Mouse (Mus musculus) liver, embryonic 13.5 days (tissue): ENCODE results near the gene Lemd2. TPM values are rescaled to one million over a fixed set of nuclear protein-coding genes. Genes with fewer than 3 reads are reported as not detected.

Experiments
- ATAC-seq: fragments of 200-750 bp; cut with Nextera tagmentation; 2 replicates; pipeline ENCODE4 v1.8.0; 2017; ENCODE audit warnings: low read depth, mild to moderate bottlenecking, moderate number of reproducible peaks, moderate library complexity
- DNase-seq: peaks from one replicate; pipeline ENCODE4 v3.0.0; 2022
- H3K27ac ChIP-seq: fragments of 300-500 bp; sonication (generic); 2 replicates; pipeline ENCODE4 v1.5.1; 2015; ENCODE audit warnings: moderate library complexity, mild to moderate bottlenecking, inconsistent platforms
- H3K27me3 ChIP-seq: fragments of 300-500 bp; sonication (generic); 2 replicates; pipeline ENCODE4 v1.6.1; 2015; ENCODE audit warnings: mild to moderate bottlenecking, inconsistent platforms
- H3K36me3 ChIP-seq: fragments of 300-500 bp; sonication (generic); 2 replicates; pipeline ENCODE4 v1.6.1; 2015; ENCODE audit warnings: mild to moderate bottlenecking, inconsistent platforms
- H3K4me1 ChIP-seq: fragments of 300-500 bp; sonication (generic); replicated peaks from 2 replicates; pipeline ENCODE4 v1.6.1; 2015; ENCODE audit warnings: inconsistent platforms
- H3K4me2 ChIP-seq: fragments of 300-500 bp; sonication (generic); 2 replicates; pipeline ENCODE4 v1.6.1; 2015; ENCODE audit warnings: inconsistent platforms, mild to moderate bottlenecking, moderate library complexity
- H3K4me3 ChIP-seq: fragments of 300-500 bp; sonication (generic); replicated peaks from 2 replicates; pipeline ENCODE4 v1.5.1; 2015; ENCODE audit warnings: mild to moderate bottlenecking, inconsistent platforms
- H3K9ac ChIP-seq: fragments of 300-500 bp; sonication (generic); 2 replicates; pipeline ENCODE4 v1.6.1; 2015; ENCODE audit warnings: mild to moderate bottlenecking, inconsistent platforms
- H3K9me3 ChIP-seq: fragments of 300-500 bp; sonication (generic); replicated peaks from 2 replicates; pipeline ENCODE4 v1.6.1; 2016; ENCODE audit warnings: inconsistent platforms
- WGBS: fragments of 180-500 bp; shearing (Covaris S2); methylation state at CpG from one replicate; pipeline ENCODE4 v1.1.7; 2015; ENCODE audit not compliant: insufficient replicate concordance; 5-methylcytosine and 5-hydroxymethylcytosine counted together
- polyA plus RNA-seq: library from polyadenylated mRNA; unstranded; fragments of >200 nt; fragmentation: Nextera tagmentation; extraction: Ambion mirVana; gene quantifications from 2 replicates; pipeline ENCODE4 v1.2.1, GENCODE M21; 2015

Lemd2 gene
- polyA plus RNA-seq, 1 experiment from 2014 or later = 4.6 TPM

DNA sequence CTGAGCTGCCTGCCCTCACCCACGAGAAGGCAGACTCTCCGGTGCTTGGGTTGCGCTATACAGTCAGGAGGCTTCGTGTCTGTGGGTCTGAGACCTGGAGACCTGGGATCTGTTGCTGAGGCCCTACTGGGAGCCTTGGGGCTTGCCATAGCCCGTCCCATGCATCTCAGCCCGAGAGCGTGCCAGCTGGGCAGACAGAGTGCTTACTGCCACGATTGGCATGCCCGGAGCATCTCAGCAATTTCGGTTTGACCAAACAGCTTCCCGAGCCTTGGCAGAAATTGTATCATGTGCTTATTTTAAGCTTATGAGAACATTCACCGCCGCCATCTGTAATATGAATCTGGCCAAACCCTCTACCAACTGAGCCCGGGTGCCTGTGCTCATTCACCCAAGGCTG is 50.0 kb downstream of the Lemd2 start:
- Histone ChIP-seq H3K27me3 (no peaks in the 10 kb centered on the region), H3K9ac (peak overlapping the region; percentile 57), H3K36me3 (no peaks in the 10 kb centered on the region), H3K4me1 (peaks cover 79% of the 10 kb centered on the region), H3K4me2 (no peak overlapping the region), H3K4me3 (no peak overlapping the region), H3K27ac (peak overlapping the region; percentile 92), H3K9me3 (no peaks in the 10 kb centered on the region)
- DNase-seq (no peak), ATAC-seq (no peak)
- 87% methylated on average over 14 of the region's 14 CpGs for WGBS

DNA sequence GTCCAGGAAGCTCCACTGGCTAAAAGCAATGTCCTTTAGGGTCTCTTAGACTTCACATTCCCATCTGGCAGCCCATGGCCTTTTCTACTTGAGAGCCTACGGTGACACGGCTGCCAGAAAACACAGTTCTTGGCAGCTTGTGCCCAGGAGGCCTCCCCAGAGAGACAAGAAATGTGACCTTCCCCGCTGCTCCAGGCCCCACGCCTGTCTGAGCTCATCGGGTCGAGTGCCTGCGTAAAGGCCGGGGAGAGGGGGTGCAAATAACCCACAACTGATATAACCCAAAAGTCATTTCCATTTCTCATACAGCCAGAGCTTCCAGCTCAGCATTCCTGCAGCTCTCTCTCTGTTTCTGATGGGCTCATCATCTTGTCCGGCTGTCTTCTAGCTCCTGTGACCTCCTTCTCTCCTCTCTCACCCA is 50.5 kb downstream of the Lemd2 start:
- WGBS = 63% methylated on average over 9 of the region's 9 CpGs
- no peaks in the 10 kb centered on the region for H3K36me3 ChIP-seq
- peaks cover 75% of the 10 kb centered on the region for H3K4me1 ChIP-seq
- peak overlapping the region; percentile 92 for H3K27ac ChIP-seq
- no peak overlapping the region for H3K4me3 ChIP-seq
- DNase-seq (no peak), ATAC-seq (no peak)
- no peaks in the 10 kb centered on the region for H3K9me3 ChIP-seq
- H3K27me3 ChIP-seq = no peaks in the 10 kb centered on the region
- no peak overlapping the region for H3K4me2 ChIP-seq
- H3K9ac ChIP-seq = peak overlapping the region; percentile 57

DNA sequence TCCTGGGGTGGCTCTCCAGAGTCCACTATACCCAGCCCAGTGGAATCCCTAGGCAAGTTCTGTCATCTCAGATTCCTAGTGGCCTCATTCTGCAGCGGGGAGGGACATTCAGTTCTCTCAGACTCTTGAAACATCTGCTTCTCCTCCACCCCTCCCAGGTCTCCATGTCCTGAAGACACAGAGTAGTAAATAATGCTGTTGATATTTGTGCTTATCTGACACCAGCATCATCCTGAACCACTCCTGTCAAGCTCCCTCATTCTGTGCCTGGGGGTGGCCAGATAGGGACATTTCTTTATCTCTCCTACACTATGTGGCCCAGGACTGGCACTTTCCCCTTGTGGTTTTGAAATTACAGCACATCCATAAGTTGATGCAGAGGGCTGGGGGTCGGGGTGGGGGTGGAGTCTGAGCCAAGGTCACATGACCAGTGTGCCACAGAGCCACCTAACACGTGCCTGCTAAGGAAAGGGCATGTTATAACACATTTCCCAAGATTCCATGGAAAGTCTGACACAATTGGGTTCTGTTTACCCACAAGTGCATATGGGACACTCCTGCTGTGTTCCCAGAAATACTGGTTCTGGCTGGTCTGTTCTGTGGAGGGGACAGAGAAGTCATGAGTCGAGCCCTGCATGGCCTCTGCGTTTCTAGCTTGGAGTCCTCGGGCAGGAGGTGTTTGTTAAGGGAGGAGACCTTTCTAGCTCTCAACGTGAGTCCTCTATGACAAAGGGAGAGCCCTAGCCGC is 51.1 kb downstream of the Lemd2 start:
- peak overlapping the region; percentile 57 for H3K9ac ChIP-seq
- DNase-seq (peak; percentile 83), ATAC-seq (peak; percentile 94)
- peak overlapping the region; percentile 42 for H3K4me2 ChIP-seq
- H3K4me3 ChIP-seq = no peak overlapping the region
- peaks cover 71% of the 10 kb centered on the region for H3K4me1 ChIP-seq
- no peaks in the 10 kb centered on the region for H3K27me3 ChIP-seq
- H3K9me3 ChIP-seq = no peaks in the 10 kb centered on the region
- no peaks in the 10 kb centered on the region for H3K36me3 ChIP-seq
- H3K27ac ChIP-seq = peak overlapping the region; percentile 92
- 24% methylated on average over 8 of the region's 8 CpGs for WGBS

DNA sequence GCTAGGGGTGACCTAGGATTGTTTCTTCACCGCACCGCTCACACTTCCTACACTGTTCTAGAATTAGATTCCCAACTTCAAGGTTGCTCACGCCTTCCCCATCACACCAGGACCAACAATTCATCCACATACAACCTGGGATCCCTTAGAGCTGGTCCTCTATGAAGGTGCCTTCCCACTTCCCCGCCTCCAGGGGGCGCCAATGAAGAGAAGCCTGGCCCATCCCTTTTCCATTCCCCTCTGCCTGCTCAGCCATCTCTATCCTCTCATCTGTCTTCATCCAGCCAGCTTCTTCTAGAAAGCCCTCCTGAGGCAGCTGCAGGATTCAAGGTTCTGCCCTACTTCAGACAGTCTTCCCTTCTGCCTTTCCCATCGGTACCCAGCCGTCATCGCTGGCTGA is 52.9 kb downstream of the Lemd2 start:
- peaks cover 64% of the 10 kb centered on the region for H3K4me1 ChIP-seq
- H3K27ac ChIP-seq = no peak overlapping the region
- no peak overlapping the region for H3K4me2 ChIP-seq
- 63% methylated on average over 8 of the region's 8 CpGs for WGBS
- no peaks in the 10 kb centered on the region for H3K9me3 ChIP-seq
- 0 out of 2 replicates have a peak, but pooled peaks cover 2% of the 10 kb centered on the region for H3K27me3 ChIP-seq
- ATAC-seq = no peak
- H3K9ac ChIP-seq = no peak overlapping the region
- no peaks in the 10 kb centered on the region for H3K36me3 ChIP-seq
- DNase-seq = peak; percentile 58
- no peak overlapping the region for H3K4me3 ChIP-seq

DNA sequence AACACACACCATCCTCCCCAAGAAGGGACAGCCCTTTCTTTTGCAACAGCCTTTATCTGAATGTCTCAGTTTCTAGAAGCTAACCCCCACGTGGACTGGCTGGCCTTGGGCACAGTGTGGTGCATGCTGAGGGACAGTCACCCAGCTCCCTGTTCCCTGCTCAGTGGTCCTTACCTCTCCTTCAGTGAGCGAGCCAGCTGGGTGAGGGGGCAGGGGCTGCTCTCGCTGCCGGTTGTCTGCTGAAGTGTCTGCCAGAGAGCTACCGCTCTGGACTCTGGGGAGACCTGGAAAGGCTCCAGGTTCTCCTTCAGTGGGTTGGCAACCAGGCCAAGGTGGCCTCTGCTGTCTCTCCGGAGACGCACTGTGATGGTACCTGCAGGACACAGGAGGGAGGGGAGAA is 53.4 kb downstream of the Lemd2 start:
- Histone ChIP-seq H3K27ac (peak overlapping the region; percentile 48; the same call in 1 of the 2 replicates), H3K27me3 (0 out of 2 replicates have a peak, but pooled peaks cover 7% of the 10 kb centered on the region), H3K4me1 (peaks cover 61% of the 10 kb centered on the region), H3K9me3 (no peaks in the 10 kb centered on the region), H3K4me3 (no peak overlapping the region), H3K9ac (no peak overlapping the region), H3K4me2 (no peak overlapping the region), H3K36me3 (no peaks in the 10 kb centered on the region)
- ATAC-seq = no peak
- no peak for DNase-seq
- WGBS = 65% methylated on average over 7 of the region's 7 CpGs

DNA sequence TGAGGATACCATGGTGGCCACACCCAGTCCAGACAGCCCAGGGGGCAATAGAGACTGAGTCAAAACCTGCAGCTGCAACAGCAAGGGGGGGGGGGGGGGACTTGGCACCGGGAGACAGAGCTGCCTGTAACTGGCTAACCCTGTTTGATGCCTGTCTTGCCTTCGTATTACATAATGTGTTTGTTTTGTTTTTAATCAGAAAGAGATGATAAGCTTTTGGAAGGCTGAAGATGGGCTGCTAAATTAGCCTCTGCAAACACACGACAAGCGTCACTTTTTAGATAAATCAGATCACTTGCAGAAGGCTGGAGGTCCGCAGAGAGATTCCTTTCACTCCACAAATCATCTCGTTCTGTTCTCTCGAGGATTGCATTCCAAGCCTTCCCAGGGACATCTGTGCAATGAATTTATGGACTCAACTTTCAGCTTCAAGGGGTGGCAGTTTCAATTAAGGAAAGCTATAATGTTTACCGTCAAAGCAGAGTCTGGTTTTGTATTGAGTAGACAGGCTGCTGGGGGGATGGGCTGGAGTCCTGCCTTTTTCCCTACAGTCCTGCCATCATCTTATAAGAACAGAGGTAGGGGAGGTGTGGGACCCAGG is 57.8 kb downstream of the Lemd2 start:
- no peaks in the 10 kb centered on the region for H3K9me3 ChIP-seq
- 27% methylated on average over 8 of the region's 8 CpGs for WGBS
- ATAC-seq (no peak), DNase-seq (no peak)
- no peak overlapping the region for H3K9ac ChIP-seq
- peaks cover 31% of the 10 kb centered on the region for H3K4me1 ChIP-seq
- no peaks in the 10 kb centered on the region for H3K36me3 ChIP-seq
- peaks cover 21% of the 10 kb centered on the region for H3K27me3 ChIP-seq
- H3K4me2 ChIP-seq = no peak overlapping the region
- H3K4me3 ChIP-seq = no peak overlapping the region
- H3K27ac ChIP-seq = no peak overlapping the region

DNA sequence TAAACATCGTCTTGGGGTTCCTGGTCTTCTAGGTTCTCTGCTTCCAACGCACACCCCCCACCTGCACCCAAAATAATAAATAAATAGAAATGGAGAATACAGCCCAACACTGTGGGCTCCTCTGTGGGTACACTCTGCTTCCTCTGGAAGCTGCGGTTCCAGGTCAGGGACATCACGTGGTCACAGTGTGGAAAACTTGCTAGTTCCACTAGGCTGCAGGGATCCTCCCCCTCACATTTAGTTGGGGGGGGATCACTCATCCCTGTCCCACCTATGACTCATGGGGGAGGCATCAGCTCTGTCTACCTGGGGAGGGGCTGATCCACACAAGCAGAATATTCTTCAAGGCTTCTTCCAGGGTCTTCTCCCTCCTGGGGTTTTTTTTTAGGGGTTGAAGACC is 60.1 kb downstream of the Lemd2 start:
- no peak overlapping the region for H3K4me3 ChIP-seq
- no peak for DNase-seq
- no peak for ATAC-seq
- no peak overlapping the region for H3K4me2 ChIP-seq
- H3K4me1 ChIP-seq = peaks cover 18% of the 10 kb centered on the region
- no peaks in the 10 kb centered on the region for H3K9me3 ChIP-seq
- 68% methylated on average over 4 of the region's 4 CpGs for WGBS
- H3K27me3 ChIP-seq = peaks cover 25% of the 10 kb centered on the region
- H3K36me3 ChIP-seq = no peaks in the 10 kb centered on the region
- no peak overlapping the region for H3K9ac ChIP-seq
- H3K27ac ChIP-seq = no peak overlapping the region

DNA sequence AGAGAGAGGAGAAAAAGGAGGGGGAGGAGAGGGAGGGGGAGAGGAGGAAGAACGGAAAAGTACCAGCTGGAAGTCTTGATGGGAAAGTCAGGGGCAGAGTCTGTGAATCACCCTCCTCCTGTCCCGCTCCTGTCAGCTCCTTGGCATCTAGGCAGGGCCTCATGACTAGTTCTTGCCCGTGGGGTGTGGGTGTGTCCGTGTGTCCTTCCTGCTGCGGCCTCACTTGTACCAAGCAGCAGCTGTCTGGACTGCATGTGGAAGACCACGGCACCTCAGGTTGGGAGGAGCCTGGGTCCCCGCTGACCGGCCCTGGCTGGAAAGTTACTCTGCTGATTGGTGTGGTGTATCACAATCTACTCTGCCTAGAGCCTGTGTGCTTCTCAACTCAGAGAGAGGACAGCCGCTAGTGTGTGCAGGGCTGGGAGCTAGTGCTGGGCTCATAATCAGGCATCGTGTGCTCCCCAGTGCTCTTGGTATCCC is 62.3 kb downstream of the Lemd2 start:
- DNase-seq (no peak), ATAC-seq (no peak)
- Histone ChIP-seq H3K27me3 (peaks cover 29% of the 10 kb centered on the region), H3K9ac (no peak overlapping the region), H3K4me3 (no peak overlapping the region), H3K36me3 (no peaks in the 10 kb centered on the region), H3K27ac (no peak overlapping the region), H3K4me1 (peaks cover 18% of the 10 kb centered on the region), H3K9me3 (no peaks in the 10 kb centered on the region), H3K4me2 (no peak overlapping the region)
- WGBS = 48% methylated on average over 10 of the region's 10 CpGs

DNA sequence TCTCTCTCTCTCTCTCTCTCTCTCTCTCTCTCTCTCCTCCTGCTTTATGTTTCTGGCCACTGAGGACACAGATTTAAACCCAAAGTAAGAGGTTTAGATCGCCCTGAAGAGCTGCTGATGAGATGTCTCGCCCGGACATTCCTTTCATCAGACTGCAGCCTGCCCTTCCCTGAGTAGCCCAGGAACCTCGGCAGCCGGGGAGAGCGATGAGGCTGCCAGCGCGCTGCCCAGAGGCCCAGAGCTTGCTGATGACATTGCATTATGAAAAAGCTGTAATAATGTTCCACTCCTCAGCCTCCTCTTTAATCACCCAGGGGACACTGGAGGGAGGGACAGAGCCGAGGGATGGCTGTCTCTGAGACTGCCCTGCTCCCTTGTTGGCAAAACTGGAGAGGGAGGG is 64.0 kb downstream of the Lemd2 start:
- WGBS = 63% methylated on average over 9 of the region's 9 CpGs

More for the DNA sequence above, 64.0 kb downstream of the Lemd2 start:
- Histone ChIP-seq H3K36me3 (no peaks in the 10 kb centered on the region), H3K4me1 (peaks cover 20% of the 10 kb centered on the region), H3K9me3 (no peaks in the 10 kb centered on the region), H3K9ac (no peak overlapping the region), H3K27me3 (peaks cover 22% of the 10 kb centered on the region), H3K4me3 (no peak overlapping the region), H3K27ac (no peak overlapping the region), H3K4me2 (no peak overlapping the region)
- ATAC-seq (no peak), DNase-seq (no peak)

Other genes with a start within 250 kb of the Lemd2 start
- gene Zbtb9, start 231.3 kb downstream of the Lemd2 start, polyA plus RNA-seq = 6.3 and 7.0 TPM in 2 replicates
- gene Bak1, start 175.5 kb downstream of the Lemd2 start, polyA plus RNA-seq = 2.4 and 3.0 TPM in 2 replicates
- 0.48 and 0.56 TPM in 2 replicates for gene Itpr3, start 147.2 kb downstream of the Lemd2 start, polyA plus RNA-seq
- gene Uqcc2, start 70.6 kb downstream of the Lemd2 start, polyA plus RNA-seq = 211 and 216 TPM in 2 replicates
- 0.06 TPM in 1 of 2 replicates, not detected in the other for gene Ip6k3, start 36.7 kb downstream of the Lemd2 start, polyA plus RNA-seq